Mouse (Mus musculus): ENCODE data around the gene Lnpep. TPM values are rescaled to one million over a fixed set of nuclear protein-coding genes. Genes with fewer than 3 reads are reported as not detected.
"Not testable (repeated sequence)": the region's sequence is repeated elsewhere in the genome, so short reads cannot be mapped to it uniquely, and the experiment has no call there.

Lnpep gene
- total and polyA plus RNA-seq, 3 experiments: 17.5 to 184 (median 139) TPM

DNA sequence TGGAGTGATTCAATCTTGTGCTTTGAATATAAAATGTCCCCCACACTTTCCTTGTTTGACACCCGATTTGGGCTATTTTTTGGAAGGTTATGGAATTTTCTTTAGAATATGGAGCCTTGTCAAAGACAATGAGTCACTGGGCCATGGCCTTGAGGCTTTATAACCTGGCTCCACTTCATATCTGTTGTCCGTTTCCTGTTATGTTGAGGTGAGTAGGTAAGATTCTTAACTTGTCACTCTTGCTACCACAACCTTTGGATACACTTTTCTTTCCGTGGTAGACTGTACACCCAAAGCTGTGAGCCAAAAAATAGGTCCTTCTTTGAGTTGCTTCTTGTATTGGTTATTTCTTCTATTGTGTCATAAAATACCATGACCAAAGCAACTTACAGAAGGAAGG, 12.5 kb upstream of the Lnpep start:
- DNase-seq: no peak
- Histone ChIP-seq H3K79me2 (replicated peaks; ENCODE audit: control insufficient read depth, insufficient read depth, low read length) (no peaks in the 10 kb centered on the region), H3K27ac (no peak overlapping the region), H3K27me3 (ENCODE audit: control insufficient read depth, insufficient read depth, low read length) (no peaks in the 10 kb centered on the region), H3K36me3 (ENCODE audit: control insufficient read depth, insufficient read depth, low read length) (no peaks in the 10 kb centered on the region), H3K4me1 (ENCODE audit: control insufficient read depth, insufficient read depth, low read length) (no peaks in the 10 kb centered on the region), H3K4me3 (no peak overlapping the region), H3K9ac (ENCODE audit: low read depth, low read length) (no peak overlapping the region)
- intact Hi-C loops (cut with DNase I): no loop called here
- no peak for TF ChIP-seq EP300 (IDR thresholded peaks at IDR 0.05; ENCODE audit: insufficient read depth, low read depth, low read length)
- no peak for TF ChIP-seq CTCF (IDR thresholded peaks at IDR 0.05)
- no peak for TF ChIP-seq POLR2A (IDR thresholded peaks at IDR 0.05; ENCODE audit: insufficient read depth, low read depth, low read length)
- 66% methylated on average over 3 of the region's 3 CpGs for WGBS

DNA sequence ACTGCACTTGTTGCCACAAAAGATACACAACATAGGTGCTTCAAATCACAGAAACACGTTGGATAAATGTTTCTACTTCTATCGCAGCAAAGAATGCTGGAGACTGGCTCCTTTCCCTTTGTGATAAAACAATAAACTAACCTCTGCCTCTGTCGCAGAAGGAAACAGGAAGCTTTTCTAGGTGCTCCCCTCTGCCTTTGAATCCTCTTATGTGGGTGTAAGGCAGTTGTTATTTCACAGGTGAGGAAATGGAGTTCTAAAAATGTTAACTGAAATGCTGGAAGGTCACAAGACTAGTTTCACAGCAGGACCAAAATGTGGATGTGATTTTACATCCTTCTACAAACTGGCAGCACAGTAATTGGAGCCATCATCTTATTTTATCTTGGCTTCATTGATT, 11.3 kb upstream of the Lnpep start:
- DNase-seq: no peak
- intact Hi-C loops (cut with DNase I): no loop called here

DNA sequence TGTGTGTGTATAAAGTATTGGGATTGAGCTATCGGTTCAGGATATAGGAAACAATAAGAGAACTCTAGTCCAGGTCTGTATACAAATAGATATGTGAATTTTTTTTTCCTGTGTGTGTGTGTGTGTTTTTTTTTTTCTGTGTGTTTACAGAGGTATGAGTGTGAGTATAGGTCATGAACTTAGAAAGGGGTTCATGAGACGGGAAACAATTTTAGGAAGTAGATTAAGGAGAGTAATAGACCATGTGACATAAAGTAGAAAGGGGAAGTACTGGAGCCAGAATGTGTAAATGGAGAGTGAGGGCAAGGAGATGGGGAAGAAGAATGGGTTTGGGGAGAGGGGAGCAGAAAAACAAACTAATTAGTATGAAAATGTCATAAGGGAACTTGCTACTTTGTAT, 9.2 kb upstream of the Lnpep start:
- Histone ChIP-seq H3K27me3 (ENCODE audit: control insufficient read depth, insufficient read depth, low read length) (no peaks in the 10 kb centered on the region), H3K79me2 (replicated peaks; ENCODE audit: control insufficient read depth, insufficient read depth, low read length) (no peaks in the 10 kb centered on the region), H3K4me3 (no peak overlapping the region), H3K4me1 (ENCODE audit: control insufficient read depth, insufficient read depth, low read length) (no peaks in the 10 kb centered on the region), H3K9ac (ENCODE audit: low read depth, low read length) (no peak overlapping the region), H3K27ac (no peak overlapping the region), H3K36me3 (ENCODE audit: control insufficient read depth, insufficient read depth, low read length) (no peaks in the 10 kb centered on the region)
- TF ChIP-seq POLR2A (IDR thresholded peaks at IDR 0.05; ENCODE audit: insufficient read depth, low read depth, low read length): no peak
- no peak for TF ChIP-seq EP300 (IDR thresholded peaks at IDR 0.05; ENCODE audit: insufficient read depth, low read depth, low read length)
- no peak for TF ChIP-seq CTCF (IDR thresholded peaks at IDR 0.05)
- DNase-seq: no peak
- WGBS: 64% methylated on average over 2 of the region's 2 CpGs
- intact Hi-C loops (cut with DNase I): no loop called here

More for the DNA sequence above, 11.3 kb upstream of the Lnpep start:
- WGBS: 20% methylated on average over 3 of the region's 3 CpGs
- Histone ChIP-seq H3K9ac (ENCODE audit: low read depth, low read length) (no peak overlapping the region), H3K27ac (no peak overlapping the region), H3K36me3 (ENCODE audit: control insufficient read depth, insufficient read depth, low read length) (no peaks in the 10 kb centered on the region), H3K79me2 (replicated peaks; ENCODE audit: control insufficient read depth, insufficient read depth, low read length) (no peaks in the 10 kb centered on the region), H3K27me3 (ENCODE audit: control insufficient read depth, insufficient read depth, low read length) (no peaks in the 10 kb centered on the region), H3K4me1 (ENCODE audit: control insufficient read depth, insufficient read depth, low read length) (no peaks in the 10 kb centered on the region), H3K4me3 (no peak overlapping the region)
- no peak for TF ChIP-seq POLR2A (IDR thresholded peaks at IDR 0.05; ENCODE audit: insufficient read depth, low read depth, low read length)

DNA sequence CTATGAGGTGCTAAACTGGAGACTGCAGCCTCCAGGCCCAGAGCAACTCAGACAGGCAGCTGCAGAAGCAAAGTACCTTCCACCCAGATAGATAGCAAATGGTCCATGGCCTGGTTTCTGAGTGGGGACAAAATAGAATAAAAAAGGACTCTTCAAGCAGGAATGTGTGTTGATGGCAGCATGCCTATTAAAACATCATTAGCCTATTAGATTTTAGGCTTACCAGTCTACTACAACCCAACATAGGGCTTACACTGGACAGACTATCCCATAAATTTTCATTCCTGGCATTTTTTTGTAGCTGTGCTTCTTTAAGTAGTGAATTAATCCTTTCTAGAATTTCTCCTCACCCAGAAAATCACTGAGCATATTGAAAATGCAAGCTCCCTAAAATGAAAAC, 7.1 kb upstream of the Lnpep start:
- Histone ChIP-seq H3K36me3 (ENCODE audit: control insufficient read depth, insufficient read depth, low read length) (no peaks in the 10 kb centered on the region), H3K27ac (no peak overlapping the region), H3K27me3 (ENCODE audit: control insufficient read depth, insufficient read depth, low read length) (no peaks in the 10 kb centered on the region), H3K4me3 (no peak overlapping the region), H3K4me1 (ENCODE audit: control insufficient read depth, insufficient read depth, low read length) (no peaks in the 10 kb centered on the region), H3K9ac (ENCODE audit: low read depth, low read length) (no peak overlapping the region), H3K79me2 (replicated peaks; ENCODE audit: control insufficient read depth, insufficient read depth, low read length) (no peaks in the 10 kb centered on the region)
- TF ChIP-seq EP300 (IDR thresholded peaks at IDR 0.05; ENCODE audit: insufficient read depth, low read depth, low read length) (no peak), POLR2A (IDR thresholded peaks at IDR 0.05; ENCODE audit: insufficient read depth, low read depth, low read length) (no peak), CTCF (IDR thresholded peaks at IDR 0.05) (no peak)
- intact Hi-C loops (cut with DNase I): no loop called here
- no peak for DNase-seq

DNA sequence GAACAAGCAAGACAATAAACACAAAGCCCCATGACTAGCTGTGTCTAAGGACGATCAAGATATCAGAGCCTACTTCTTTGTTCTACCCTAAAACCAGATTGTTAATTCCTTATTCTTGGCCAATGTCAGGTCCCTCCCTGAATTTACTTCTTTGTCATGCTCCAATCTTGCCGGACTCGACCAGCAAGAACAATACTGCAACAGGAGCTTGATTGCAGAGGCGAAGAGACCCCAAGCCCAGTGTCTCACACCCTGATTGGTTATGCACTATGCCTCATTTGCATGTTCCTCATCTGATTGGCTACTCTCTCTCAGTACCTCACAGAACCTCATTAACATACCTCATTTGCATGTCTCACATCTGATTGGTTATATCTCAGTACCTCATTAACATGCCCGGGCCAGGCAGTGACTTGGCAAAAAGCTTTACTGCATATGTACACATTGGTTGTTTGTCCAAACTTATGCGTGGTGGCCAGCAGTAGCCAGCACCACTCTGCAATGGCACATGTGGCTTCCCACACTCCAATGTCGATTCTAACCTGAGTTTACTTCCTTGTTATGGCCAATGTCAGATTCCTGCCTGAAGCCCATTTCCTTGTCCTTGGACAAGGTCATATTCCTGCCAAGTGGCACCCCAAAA, 3.5 kb upstream of the Lnpep start:
- H3K36me3 ChIP-seq (ENCODE audit: control insufficient read depth, insufficient read depth, low read length); H3K27ac ChIP-seq; H3K9ac ChIP-seq (ENCODE audit: low read depth, low read length); H3K79me2 ChIP-seq (replicated peaks; ENCODE audit: control insufficient read depth, insufficient read depth, low read length); H3K27me3 ChIP-seq (ENCODE audit: control insufficient read depth, insufficient read depth, low read length); H3K4me1 ChIP-seq (ENCODE audit: control insufficient read depth, insufficient read depth, low read length); DNase-seq; H3K4me3 ChIP-seq: not testable (repeated sequence)
- 93% methylated on average over 7 of the region's 7 CpGs for WGBS
- intact Hi-C loops (cut with DNase I): loop anchor here (5.0 to 10.0 kb wide), 2 partner anchors 54 to 106 kb away; no protein-coding TSS in a partner anchor

DNA sequence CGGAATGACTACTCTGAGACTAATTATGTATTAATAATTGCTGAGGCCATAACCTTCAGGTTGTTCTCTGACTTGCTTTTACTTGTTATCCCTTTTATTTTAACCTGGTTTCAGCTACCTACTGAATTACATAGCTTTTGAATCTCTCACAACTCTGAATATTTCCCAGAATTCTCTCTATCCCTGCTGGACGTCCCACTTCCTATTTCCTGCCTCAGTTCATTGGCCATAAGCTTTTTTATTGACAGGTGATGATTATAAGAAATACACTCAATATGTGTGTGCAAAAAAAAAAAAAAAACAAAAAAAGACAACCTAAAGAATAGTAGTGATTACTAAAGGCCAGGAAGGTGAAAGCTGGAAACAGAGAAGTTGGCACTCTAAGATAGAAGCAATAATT, 2.7 kb upstream of the Lnpep start:
- Histone ChIP-seq H3K4me1 (ENCODE audit: control insufficient read depth, insufficient read depth, low read length) (peaks cover 2% of the 10 kb centered on the region), H3K9ac (ENCODE audit: low read depth, low read length) (no peak overlapping the region), H3K27ac (no peak overlapping the region), H3K4me3 (no peak overlapping the region), H3K79me2 (replicated peaks; ENCODE audit: control insufficient read depth, insufficient read depth, low read length) (peaks cover 2% of the 10 kb centered on the region; the same call in 1 of the 2 replicates), H3K36me3 (ENCODE audit: control insufficient read depth, insufficient read depth, low read length) (peaks cover 3% of the 10 kb centered on the region), H3K27me3 (ENCODE audit: control insufficient read depth, insufficient read depth, low read length) (no peaks in the 10 kb centered on the region)
- intact Hi-C loops (cut with DNase I): loop anchor here (5.0 to 10.0 kb wide), 2 partner anchors 53 to 105 kb away; no protein-coding TSS in a partner anchor
- DNase-seq: no peak
- 87% methylated on average over 2 of the region's 2 CpGs for WGBS
- TF ChIP-seq CTCF (IDR thresholded peaks at IDR 0.05): no peak
- no peak for TF ChIP-seq EP300 (IDR thresholded peaks at IDR 0.05; ENCODE audit: insufficient read depth, low read depth, low read length)
- no peak for TF ChIP-seq POLR2A (IDR thresholded peaks at IDR 0.05; ENCODE audit: insufficient read depth, low read depth, low read length)
